Mouse (Mus musculus) MEL (cell line): ENCODE measurements around the gene Sorcs2.

ENCODE experiments used
- CHD1 ChIP-seq: IDR thresholded peaks from 2 replicates; pipeline ENCODE4 v1.6.1; 2012; ENCODE audit warnings: low read depth, mild to moderate bottlenecking, inconsistent platforms, low read length, improper control_type of control experiment
- CTCF ChIP-seq, 3 experiments: IDR thresholded peaks in 2 of 3; conservative IDR thresholded peaks in 1 of 3; 2 replicates each; pipeline ENCODE4 v1.5.1; 2011 to 2012; ENCODE audit warnings: low read length in 3 of 3, low read depth in 2 of 3, mild to moderate bottlenecking in 2 of 3, improper control_type of control experiment in 1 of 3, inconsistent platforms in 1 of 3, mixed read lengths in 1 of 3, moderate library complexity in 1 of 3; ENCODE audit not compliant: control insufficient read depth in 1 of 3, insufficient read depth in 1 of 3, poor library complexity in 1 of 3, severe bottlenecking in 1 of 3
- GATA1 ChIP-seq: IDR thresholded peaks from 2 replicates; pipeline ENCODE4 v1.6.1; 2011; ENCODE audit warnings: low read depth, low read length, improper control_type of control experiment
- MEF2A ChIP-seq: IDR thresholded peaks from 2 replicates; pipeline ENCODE4 v1.6.1; 2014; ENCODE audit warnings: low read depth, mild to moderate bottlenecking, inconsistent platforms, low read length, improper control_type of control experiment; ENCODE audit not compliant: poor library complexity, insufficient replicate concordance, severe bottlenecking; ENCODE audit errors: extremely low read depth
- POLR2AphosphoS2 ChIP-seq: IDR thresholded peaks from 2 replicates; pipeline ENCODE4 v1.6.1; 2011; ENCODE audit warnings: low read length, improper control_type of control experiment
- SIN3A ChIP-seq: IDR thresholded peaks from 2 replicates; pipeline ENCODE4 v1.6.1; 2012; ENCODE audit warnings: low read length, improper control_type of control experiment, inconsistent platforms

GRCm38 (mm10) chr5:36009405-36009804 lies 388.5 kb downstream of the Sorcs2 start:
- no peak for TF ChIP-seq GATA1
- TF ChIP-seq CTCF (IDR thresholded peaks at IDR 0.05 in 2 of 3, conservative IDR thresholded peaks at IDR 0.05 in 1 of 3; ENCODE audit: control insufficient read depth in 1 of 3, insufficient read depth in 1 of 3, low read depth in 2 of 3, low read length in 3 of 3, poor library complexity in 1 of 3, severe bottlenecking in 1 of 3) = no peak
- no peak for TF ChIP-seq SIN3A
- TF ChIP-seq POLR2AphosphoS2 = no peak
- no peak for TF ChIP-seq MEF2A
- no peak for TF ChIP-seq CHD1
